Mouse (Mus musculus) cortical plate, adult 2 months (tissue): Measurements from ENCODE around the gene Zranb1.

Experiments
- CTCF ChIP-seq: fragments of 200-500 bp; IDR thresholded peaks from 2 replicates; pipeline ENCODE4 v1.5.1; 2011; ENCODE audit warnings: mild to moderate bottlenecking, control low read depth, low read length; ENCODE audit not compliant: insufficient read depth; ENCODE audit errors: extremely low read depth
- POLR2A ChIP-seq: fragments of 200-500 bp; IDR thresholded peaks from 2 replicates; pipeline ENCODE4 v1.6.1; 2011; ENCODE audit warnings: mild to moderate bottlenecking, low read length, control low read depth; ENCODE audit not compliant: insufficient read depth; ENCODE audit errors: extremely low read depth

GRCm38 (mm10) chr7:133035901-133036300, 105.0 kb downstream of the Zranb1 start:
- TF ChIP-seq CTCF (no peak), POLR2A (no peak)
